Mouse (Mus musculus) ES-E14 (cell line): Measurements from ENCODE around the gene Vezf1. TPM values are rescaled to one million over a fixed set of nuclear protein-coding genes. Genes with fewer than 3 reads are reported as not detected.

Experiments used
- DNase-seq: peaks from one replicate; pipeline ENCODE4 v3.0.0-alpha.2; 2013; ENCODE audit warnings: low read depth, low spot score
- H3K27ac ChIP-seq: 2 replicates; pipeline ENCODE4 v1.5.1; 2012; ENCODE audit warnings: low read depth, mild to moderate bottlenecking, low read length, moderate library complexity, mixed read lengths; ENCODE audit not compliant: poor library complexity, insufficient read depth, severe bottlenecking
- H3K36me3 ChIP-seq: 2 replicates; pipeline ENCODE4 v1.6.1; 2012; ENCODE audit warnings: mild to moderate bottlenecking, low read length, moderate library complexity, mixed read lengths; ENCODE audit not compliant: control insufficient read depth, poor library complexity, insufficient read depth, severe bottlenecking
- H3K4me1 ChIP-seq, 2 experiments: fragments of 150-350 bp in 1 of 2; sonication (generic) in 1 of 2; 2 replicates each; pipeline ENCODE4 v1.6.1; 2012; ENCODE audit warnings: low read length in 2 of 2, mild to moderate bottlenecking in 1 of 2, mixed read lengths in 1 of 2; ENCODE audit not compliant: control insufficient read depth in 2 of 2, insufficient read depth in 2 of 2, poor library complexity in 1 of 2
- H3K4me3 ChIP-seq, 2 experiments: fragments of 150-350 bp in 1 of 2; sonication (generic) in 1 of 2; 2 replicates each; pipeline ENCODE4 v1.5.1; 2012; ENCODE audit warnings: low read length in 2 of 2, low read depth in 1 of 2, mild to moderate bottlenecking in 1 of 2, mixed read lengths in 1 of 2; ENCODE audit not compliant: insufficient read depth in 1 of 2, poor library complexity in 1 of 2, severe bottlenecking in 1 of 2
- H3K9ac ChIP-seq: 2 replicates; pipeline ENCODE4 v1.6.1; 2012; ENCODE audit warnings: low read depth, mild to moderate bottlenecking, low read length, mixed read lengths; ENCODE audit not compliant: poor library complexity, insufficient read depth, severe bottlenecking
- H3K9me3 ChIP-seq: fragments of 150-350 bp; sonication (generic); 2 replicates; pipeline ENCODE4 v1.6.1; 2012; ENCODE audit warnings: low read depth, mild to moderate bottlenecking, low read length; ENCODE audit not compliant: control insufficient read depth, insufficient read depth
- CHD2 ChIP-seq: IDR thresholded peaks from 2 replicates; pipeline ENCODE4 v1.6.1; 2014; ENCODE audit warnings: mild to moderate bottlenecking, low read depth, low read length, inconsistent platforms
- HCFC1 ChIP-seq: IDR thresholded peaks from 2 replicates; pipeline ENCODE4 v1.6.1; 2012; ENCODE audit warnings: low read length, inconsistent platforms, borderline replicate concordance; ENCODE audit not compliant: insufficient read depth
- MAFK ChIP-seq: IDR thresholded peaks from 2 replicates; pipeline ENCODE4 v1.6.1; 2014; ENCODE audit warnings: mild to moderate bottlenecking, low read depth, low read length, inconsistent platforms; ENCODE audit not compliant: insufficient read depth
- ZC3H11A ChIP-seq: IDR thresholded peaks from 2 replicates; pipeline ENCODE4 v1.6.1; 2012; ENCODE audit warnings: low read depth, mild to moderate bottlenecking, inconsistent platforms, low read length, borderline replicate concordance
- ZNF384 ChIP-seq: IDR thresholded peaks from 2 replicates; pipeline ENCODE4 v1.6.1; 2012; ENCODE audit warnings: low read depth, low read length, inconsistent platforms
- in situ Hi-C, 2 experiments: fragments of 600-800 bp; cut with MboI; formaldehyde crosslinking; loops; one replicate each; pipeline ENCODE4 v1.15.1; 2025; ENCODE audit warnings: low sequenced_read_pairs in 2 of 2, inconsistent platforms in 1 of 2; ENCODE audit not compliant: unreplicated experiment in 2 of 2
- total RNA-seq: library from RNA; depleted of rRNA; stranded (reverse); fragments of 300-350 nt; gene quantifications from 2 replicates; pipeline ENCODE4 v1.2.3, GENCODE M21; 2012

Gene Vezf1
- total RNA-seq, 1 experiment = 13.2 TPM

GRCm38 (mm10) chr11:88107365-88107764, 39.3 kb downstream of the Vezf1 start:
- H3K36me3 ChIP-seq = no peaks in the 10 kb centered on the region
- no peak overlapping the region for H3K9ac ChIP-seq
- H3K4me3 ChIP-seq = no peak overlapping the region
- TF ChIP-seq ZC3H11A (no peak), ZNF384 (no peak), HCFC1 (no peak), CHD2 (no peak)
- DNase-seq = no peak
- in situ Hi-C loops = no loop called here
- H3K27ac ChIP-seq = no peak overlapping the region
- H3K4me1 ChIP-seq = peaks cover 0 to 5% of the 10 kb centered on the region in 2 experiments; a peak in 1 of 4 replicates
- no peaks in the 10 kb centered on the region for H3K9me3 ChIP-seq

- no peak overlapping the region for H3K27ac ChIP-seq
- H3K9me3 ChIP-seq = no peaks in the 10 kb centered on the region
- H3K9ac ChIP-seq = no peak overlapping the region
- TF ChIP-seq ZC3H11A (no peak), CHD2 (no peak), ZNF384 (no peak), MAFK (no peak), HCFC1 (no peak)
- no peak overlapping the region for H3K4me3 ChIP-seq
- in situ Hi-C loops = no loop called here
- H3K4me1 ChIP-seq = peaks cover 0 to 5% of the 10 kb centered on the region in 2 experiments; a peak in 1 of 4 replicates
- no peaks in the 10 kb centered on the region for H3K36me3 ChIP-seq
- DNase-seq = no peak
Observed at GRCm38 (mm10) chr11:88110031-88110594, 42.0 kb downstream of the Vezf1 start.

GRCm38 (mm10) chr11:88112078-88112477, 44.0 kb downstream of the Vezf1 start:
- in situ Hi-C loops = no loop called here
- Histone ChIP-seq H3K9me3 (no peaks in the 10 kb centered on the region), H3K4me1 (peaks cover 0 to 4% of the 10 kb centered on the region in 2 experiments; a peak in 1 of 4 replicates), H3K4me3 (no peak overlapping the region), H3K27ac (no peak overlapping the region), H3K36me3 (no peaks in the 10 kb centered on the region), H3K9ac (no peak overlapping the region)
- TF ChIP-seq CHD2 (no peak), HCFC1 (no peak), ZNF384 (no peak), MAFK (no peak), ZC3H11A (no peak)
- no peak for DNase-seq

GRCm38 (mm10) chr11:88112677-88113333, 44.7 kb downstream of the Vezf1 start:
- peaks cover 1 to 4% of the 10 kb centered on the region in 2 experiments; a peak in 1 of 4 replicates for H3K4me1 ChIP-seq
- no peak overlapping the region for H3K9ac ChIP-seq
- in situ Hi-C loops = no loop called here
- H3K36me3 ChIP-seq = no peaks in the 10 kb centered on the region
- H3K4me3 ChIP-seq = no peak overlapping the region
- H3K27ac ChIP-seq = no peak overlapping the region
- no peaks in the 10 kb centered on the region for H3K9me3 ChIP-seq
- TF ChIP-seq ZNF384 = no peak
- no peak for TF ChIP-seq MAFK
- no peak for DNase-seq

- in situ Hi-C loops = no loop called here
- DNase-seq = no peak
- Histone ChIP-seq H3K9me3 (no peaks in the 10 kb centered on the region), H3K36me3 (no peaks in the 10 kb centered on the region), H3K4me1 (peaks cover 4 to 12% of the 10 kb centered on the region in 2 experiments; a peak in 3 of 4 replicates), H3K4me3 (no peak overlapping the region), H3K9ac (no peak overlapping the region), H3K27ac (no peak overlapping the region)
- TF ChIP-seq HCFC1 = no peak
- no peak for TF ChIP-seq ZC3H11A
- TF ChIP-seq MAFK = no peak
- TF ChIP-seq ZNF384 = no peak
- TF ChIP-seq CHD2 = no peak
Observed at GRCm38 (mm10) chr11:88113543-88114271, 45.6 kb downstream of the Vezf1 start.
